Mouse (Mus musculus) thymus, postnatal 4 days (tissue): ENCODE measurements around the gene Bcl7a.

Experiments
- DNase-seq: peaks from one replicate; pipeline ENCODE4 v3.0.0; 2021

Gene Bcl7a

GRCm38 (mm10) chr5:123379504-123379931 is 35.9 kb downstream of the Bcl7a start:
- DNase-seq: no peak

- DNase-seq: peak; percentile 41
These were observed 38.3 kb downstream of the Bcl7a start for GRCm38 (mm10) chr5:123381968-123382367.

- DNase-seq: no peak
These were observed 39.1 kb downstream of the Bcl7a start for GRCm38 (mm10) chr5:123382686-123383085.

GRCm38 (mm10) chr5:123388452-123388851 is 44.8 kb downstream of the Bcl7a start:
- DNase-seq: no peak

GRCm38 (mm10) chr5:123390536-123391441 is 47.2 kb downstream of the Bcl7a start:
- DNase-seq: no peak

- DNase-seq: no peak
These were observed 47.8 kb downstream of the Bcl7a start for GRCm38 (mm10) chr5:123391442-123391809.

- no peak for DNase-seq
These were observed 50.2 kb downstream of the Bcl7a start for GRCm38 (mm10) chr5:123393786-123394302.

- peak; percentile 89 for DNase-seq
These were observed 50.8 kb downstream of the Bcl7a start, which contains the start of gene Mlxip for GRCm38 (mm10) chr5:123394303-123394956. Gene Mlxip (plus strand): TSS chr5:123394798.

- DNase-seq: peak; percentile 67
These were observed 51.6 kb downstream of the Bcl7a start for GRCm38 (mm10) chr5:123394957-123395881.

GRCm38 (mm10) chr5:123396901-123397464 is 53.3 kb downstream of the Bcl7a start:
- no peak for DNase-seq

- DNase-seq: peak; percentile 46
These were observed 54.2 kb downstream of the Bcl7a start for GRCm38 (mm10) chr5:123397786-123398185.

GRCm38 (mm10) chr5:123398856-123399498 is 55.3 kb downstream of the Bcl7a start:
- DNase-seq: no peak

- DNase-seq: no peak
These were observed 60.8 kb downstream of the Bcl7a start for GRCm38 (mm10) chr5:123404480-123404879.

- DNase-seq: no peak
These were observed 63.3 kb downstream of the Bcl7a start for GRCm38 (mm10) chr5:123406952-123407351.

GRCm38 (mm10) chr5:123408176-123408575 is 64.5 kb downstream of the Bcl7a start:
- no peak for DNase-seq

- DNase-seq: no peak
These were observed 68.6 kb downstream of the Bcl7a start for GRCm38 (mm10) chr5:123412193-123412592.

- DNase-seq: no peak
These were observed 70.3 kb downstream of the Bcl7a start for GRCm38 (mm10) chr5:123413866-123414363.

GRCm38 (mm10) chr5:123416149-123416548 is 72.5 kb downstream of the Bcl7a start:
- no peak for DNase-seq

- DNase-seq: no peak
These were observed 73.2 kb downstream of the Bcl7a start for GRCm38 (mm10) chr5:123416566-123417518.

- no peak for DNase-seq
These were observed 80.3 kb downstream of the Bcl7a start for GRCm38 (mm10) chr5:123423885-123424284.
